Mouse (Mus musculus) cerebellum, adult 2 months (tissue): ENCODE measurements around the gene Morc2b. TPM values are rescaled to one million over a fixed set of nuclear protein-coding genes. Genes with fewer than 3 reads are reported as not detected.
"Not testable (repeated sequence)": the region's sequence is repeated elsewhere in the genome, so short reads cannot be mapped to it uniquely, and the experiment has no call there.

Experiments used
- DNase-seq, 2 experiments: peaks; one replicate each; pipeline ENCODE4 v3.0.0; 2021
- H3K27ac ChIP-seq: fragments of 200-500 bp; 2 replicates; pipeline ENCODE4 v1.5.1; 2012; ENCODE audit warnings: low read length, control low read depth, inconsistent platforms; ENCODE audit not compliant: insufficient read depth
- H3K27me3 ChIP-seq: fragments of 200-500 bp; 2 replicates; pipeline ENCODE4 v1.6.1; 2012; ENCODE audit warnings: inconsistent platforms, mild to moderate bottlenecking, low read length, moderate library complexity; ENCODE audit not compliant: control insufficient read depth, insufficient read depth
- H3K4me1 ChIP-seq: fragments of 200-500 bp; 2 replicates; pipeline ENCODE4 v1.6.1; 2011; ENCODE audit warnings: low read length; ENCODE audit not compliant: control insufficient read depth, insufficient read depth
- H3K4me3 ChIP-seq: fragments of 200-500 bp; replicated peaks from 2 replicates; pipeline ENCODE3; 2011; ENCODE audit warnings: mild to moderate bottlenecking, low read depth, low read length, control low read depth; ENCODE audit not compliant: insufficient read depth
- CTCF ChIP-seq: fragments of 200-500 bp; IDR thresholded peaks from 2 replicates; pipeline ENCODE4 v1.5.1; 2011; ENCODE audit warnings: low read depth, mild to moderate bottlenecking, control low read depth, low read length, moderate library complexity, borderline replicate concordance; ENCODE audit not compliant: insufficient read depth
- POLR2A ChIP-seq: fragments of 200-500 bp; IDR thresholded peaks from 2 replicates; pipeline ENCODE4 v1.6.1; 2011; ENCODE audit warnings: low read length, control low read depth, borderline replicate concordance; ENCODE audit not compliant: insufficient read depth
- WGBS: fragments of 180-500 bp; shearing (Covaris S2); methylation state at CpG from one replicate; pipeline ENCODE4 v1.1.7; 2018; 5-methylcytosine and 5-hydroxymethylcytosine counted together
- polyA plus RNA-seq: library from polyadenylated mRNA; depleted of rRNA; stranded (reverse); fragments of >200 nt; gene quantifications from 2 replicates; pipeline ENCODE4 v1.2.3, GENCODE M21; 2012; rRNA removed

Gene Morc2b
- polyA plus RNA-seq: 4.5 and 5.1 TPM in 2 replicates

GRCm38 (mm10) chr17:33139261-33139820 is at the start of gene Morc2b:
Gene Morc2b, minus strand, starts transcription at chr17:33139683.
- no peak within 1 kb of the TSS for H3K27ac ChIP-seq
- no peaks in the 10 kb centered on the region for H3K4me1 ChIP-seq
- WGBS: 75% methylated on average over 18 of the region's 18 CpGs
- TF ChIP-seq POLR2A: no peak
- no peak for TF ChIP-seq CTCF
- no peak within 1 kb of the TSS for H3K4me3 ChIP-seq
- no peaks in the 10 kb centered on the region for H3K27me3 ChIP-seq
- no peak for DNase-seq

DNA sequence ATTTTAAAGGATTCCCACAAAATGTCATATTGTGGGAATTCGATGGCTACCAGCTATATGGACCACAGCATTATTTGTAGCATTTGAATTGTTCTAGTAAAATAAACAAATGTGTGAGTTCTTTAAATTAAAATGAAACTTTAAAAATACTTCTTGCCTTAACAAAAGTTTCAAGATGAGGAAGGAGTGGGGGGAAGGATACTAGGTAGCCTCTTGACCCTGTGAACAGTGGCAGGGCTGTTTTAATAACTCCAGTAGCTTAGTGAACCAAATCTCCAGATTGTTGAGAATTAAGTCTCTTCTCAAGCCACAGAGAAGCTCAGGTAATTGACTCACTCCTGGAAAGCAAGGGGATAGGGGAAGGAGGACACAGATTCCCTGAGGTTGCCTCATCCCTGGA is 28.7 kb upstream of the Morc2b start, which contains the start of gene Olfr55:
Gene Olfr55 (plus strand): TSS at position 301 of the 400 bp plus-strand sequence.
- DNase-seq, H3K4me1 ChIP-seq: not testable (repeated sequence)
- WGBS: 85% methylated on average over 1 of the region's 1 CpGs

GRCm38 (mm10) chr17:33126257-33126656 is 13.2 kb downstream of the Morc2b start:
- no peaks in the 10 kb centered on the region for H3K27me3 ChIP-seq
- no peak for DNase-seq
- 62% methylated on average over 2 of the region's 2 CpGs for WGBS
- H3K4me1 ChIP-seq: no peaks in the 10 kb centered on the region
- no peak for TF ChIP-seq POLR2A
- no peak for TF ChIP-seq CTCF
- no peak overlapping the region for H3K4me3 ChIP-seq
- no peak overlapping the region for H3K27ac ChIP-seq

More for the DNA sequence above, 28.7 kb upstream of the Morc2b start, which contains the start of gene Olfr55:
- not testable (repeated sequence) for H3K27ac ChIP-seq, H3K27me3 ChIP-seq, H3K4me3 ChIP-seq

DNA sequence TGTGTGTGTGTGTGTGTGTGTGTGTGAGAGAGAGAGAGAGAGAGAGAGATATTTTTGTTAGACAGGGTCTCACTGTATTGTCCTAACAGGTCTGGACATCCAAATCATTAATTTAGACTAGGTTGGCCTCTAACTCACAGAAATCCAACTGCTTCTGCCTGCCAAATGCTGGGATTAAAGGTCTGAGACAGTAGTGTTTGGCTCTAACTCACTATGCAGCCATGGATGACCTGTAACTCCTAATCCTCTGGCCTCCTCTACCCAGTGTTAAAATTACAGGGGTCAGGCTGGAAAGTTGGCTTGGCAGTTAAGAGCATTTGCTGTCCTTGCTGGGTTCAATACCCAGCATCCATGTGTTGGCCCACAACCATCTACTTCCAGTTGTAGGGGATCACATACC is 14.9 kb downstream of the Morc2b start:
- no peak for TF ChIP-seq POLR2A
- no peak for TF ChIP-seq CTCF
- no peak for DNase-seq
- H3K4me3 ChIP-seq: no peak overlapping the region

DNA sequence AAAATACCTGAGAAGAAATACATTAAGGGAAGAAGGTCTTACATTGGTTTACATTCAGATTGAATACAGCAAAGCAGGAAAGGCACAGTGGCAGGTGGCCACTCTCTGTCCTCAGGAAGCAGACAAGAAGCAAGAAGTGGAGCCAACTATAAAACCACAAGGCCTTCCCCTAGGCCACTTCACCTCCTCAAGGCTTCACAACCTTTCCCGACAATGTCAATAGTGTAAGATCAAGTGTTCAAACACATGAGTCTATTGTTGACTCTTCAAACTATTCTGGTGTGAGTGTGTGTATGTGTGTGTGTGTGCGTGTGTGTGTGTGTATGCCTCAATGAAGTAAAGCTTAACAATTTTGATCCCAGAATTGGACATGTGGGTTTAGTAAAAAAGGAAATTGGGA is 42.1 kb downstream of the Morc2b start:
- 92% methylated on average over 2 of the region's 2 CpGs for WGBS
- H3K27me3 ChIP-seq: no peaks in the 10 kb centered on the region
- no peak for TF ChIP-seq POLR2A
- TF ChIP-seq CTCF: no peak
- no peak overlapping the region for H3K27ac ChIP-seq
- no peak for DNase-seq
- H3K4me1 ChIP-seq: peaks cover 3% of the 10 kb centered on the region
- no peak overlapping the region for H3K4me3 ChIP-seq

More for the DNA sequence above, 14.9 kb downstream of the Morc2b start:
- H3K4me1 ChIP-seq: no peaks in the 10 kb centered on the region
- H3K27ac ChIP-seq: no peak overlapping the region
- H3K27me3 ChIP-seq: no peaks in the 10 kb centered on the region

- peaks cover 3% of the 10 kb centered on the region for H3K4me1 ChIP-seq
- DNase-seq: peak; percentile 83 to 86
- TF ChIP-seq POLR2A: peak; percentile 50
- no peak for TF ChIP-seq CTCF
- H3K27ac ChIP-seq: peak overlapping the region; percentile 85
- H3K27me3 ChIP-seq: no peaks in the 10 kb centered on the region
- H3K4me3 ChIP-seq: peak overlapping the region; percentile 87
- WGBS: 1% methylated on average over 31 of the region's 31 CpGs
These were observed 46.9 kb downstream of the Morc2b start for GRCm38 (mm10) chr17:33092391-33093193.

DNA sequence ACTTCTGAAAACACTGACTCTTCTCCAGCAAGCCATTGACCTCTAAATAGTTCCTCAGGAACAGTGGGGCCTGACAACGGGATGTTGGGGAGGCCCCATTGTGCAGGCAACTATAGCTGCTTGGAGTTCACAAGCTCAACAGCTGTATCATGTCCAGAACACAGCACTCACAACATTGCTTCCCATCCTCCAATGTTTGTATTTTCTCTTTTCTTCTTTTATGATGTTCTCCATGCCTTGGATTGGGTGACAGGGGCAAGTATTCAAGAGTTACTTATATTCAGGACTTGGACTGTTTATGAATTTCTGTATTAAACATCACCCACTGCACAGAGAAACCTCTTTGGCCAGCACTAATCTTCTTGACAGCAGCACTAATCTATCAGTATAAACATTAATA is 47.9 kb downstream of the Morc2b start:
- Histone ChIP-seq H3K27ac (no peak overlapping the region), H3K4me1 (peaks cover 3% of the 10 kb centered on the region), H3K4me3 (no peak overlapping the region), H3K27me3 (no peaks in the 10 kb centered on the region)
- WGBS: 50% methylated on average over 1 of the region's 1 CpGs
- TF ChIP-seq POLR2A: no peak
- TF ChIP-seq CTCF: no peak
- no peak for DNase-seq
